In genomic region chr13:45252126-45252525, GRCm38 (mm10) we compare ENCODE assay signal across 14 mouse cellular contexts.
"Had no signal": no experiment of that assay in that cellular context is flagged by ENCODE, and none has a peak within 500 bp of the region (broad histone marks: within the 10 kb centered on the region; RNA-seq: fewer than 3 reads in every experiment).

No protein-coding gene starts in this region.

- H3K4me2 ChIP-seq: intestine, embryonic 15.5 days; limb, embryonic 13.5 days; lung, embryonic 14.5 days; neural tube, embryonic 15.5 days had no signal

- H3K4me3 ChIP-seq: intestine, embryonic 15.5 days; limb, embryonic 13.5 days; midbrain, embryonic 10.5 days; myocyte; neural tube, embryonic 15.5 days had no signal

- H3K9ac ChIP-seq: intestine, embryonic 15.5 days; limb, embryonic 13.5 days; liver, embryonic 14.5 days; lung, embryonic 14.5 days; neural tube, embryonic 15.5 days had no signal

- H3K27ac ChIP-seq: intestine, embryonic 15.5 days; limb, embryonic 13.5 days; liver, embryonic 14.5 days; midbrain, embryonic 10.5 days; neural tube, embryonic 15.5 days had no signal

- H3K9me3 ChIP-seq: intestine, embryonic 15.5 days; limb, embryonic 13.5 days; midbrain, embryonic 10.5 days; neural tube, embryonic 15.5 days had no signal

- H3K27me3 ChIP-seq: intestine, embryonic 15.5 days; limb, embryonic 13.5 days; neural tube, embryonic 15.5 days had no signal

- DNase-seq: left cerebral cortex, postnatal 4 days; lung, embryonic 14.5 days; lung, postnatal 10 days; lung, postnatal 4 days; midbrain, embryonic 14.5 days; right cerebral cortex, adult 18-20 months; right cerebral cortex, postnatal 25 days; thymus, postnatal 36 days had no signal

- ATAC-seq: intestine, embryonic 15.5 days had no signal

- H3K36me3 ChIP-seq: intestine, embryonic 15.5 days; limb, embryonic 13.5 days; midbrain, embryonic 10.5 days; neural tube, embryonic 15.5 days had no signal
